Mouse (Mus musculus) CH12.LX (cell line): ENCODE data around the gene Oasl1. TPM values are rescaled to one million over a fixed set of nuclear protein-coding genes. Genes with fewer than 3 reads are reported as not detected.

Experiments
- DNase-seq: peaks from one replicate; pipeline ENCODE4 v3.0.0-alpha.2; 2013; ENCODE audit errors: extremely low read depth
- H3K27ac ChIP-seq: 2 replicates; pipeline ENCODE4 v1.5.1; 2012; ENCODE audit warnings: low read depth, mild to moderate bottlenecking, control low read depth, moderate library complexity; ENCODE audit not compliant: insufficient read depth
- H3K27me3 ChIP-seq: replicated peaks from 2 replicates; pipeline ENCODE3; 2012; ENCODE audit warnings: inconsistent platforms
- H3K36me3 ChIP-seq, 2 experiments: replicated peaks in 1 of 2; 2 replicates each; pipeline versions ENCODE3 to v1.6.1; 2012; ENCODE audit warnings: inconsistent platforms in 1 of 2, low read length in 1 of 2, mild to moderate bottlenecking in 1 of 2, mixed read lengths in 1 of 2, moderate library complexity in 1 of 2; ENCODE audit not compliant: control insufficient read depth in 1 of 2, insufficient read depth in 1 of 2
- H3K4me1 ChIP-seq, 2 experiments: 2 replicates each; pipeline ENCODE4 v1.6.1; 2012; ENCODE audit warnings: inconsistent platforms in 1 of 2, moderate library complexity in 1 of 2; ENCODE audit not compliant: insufficient read depth in 2 of 2, control insufficient read depth in 1 of 2
- H3K4me2 ChIP-seq: 2 replicates; pipeline ENCODE4 v1.6.1; 2012; ENCODE audit warnings: low read depth, mild to moderate bottlenecking, control low read depth; ENCODE audit not compliant: poor library complexity, insufficient read depth, severe bottlenecking
- H3K4me3 ChIP-seq, 3 experiments: fragments of 150-350 bp in 1 of 3; sonication (generic) in 1 of 3; replicated peaks in 1 of 3; 2 replicates each; pipeline versions ENCODE3 to v1.5.1; 2011 to 2012; ENCODE audit warnings: low read depth in 2 of 3, low read length in 2 of 3, mild to moderate bottlenecking in 2 of 3, moderate library complexity in 2 of 3, control low read depth in 1 of 3, improper control_type of control experiment in 1 of 3, inconsistent platforms in 1 of 3, mixed read lengths in 1 of 3; ENCODE audit not compliant: poor library complexity in 1 of 3
- H3K79me2 ChIP-seq: replicated peaks from 2 replicates; pipeline ENCODE4 v1.6.1; 2012; ENCODE audit warnings: mild to moderate bottlenecking, moderate library complexity; ENCODE audit not compliant: control insufficient read depth, poor library complexity, insufficient read depth, severe bottlenecking; ENCODE audit errors: extremely low read depth
- H3K9ac ChIP-seq: 2 replicates; pipeline ENCODE4 v1.6.1; 2012; ENCODE audit warnings: low read depth, mild to moderate bottlenecking, control low read depth, moderate library complexity; ENCODE audit not compliant: insufficient read depth
- H3K9me3 ChIP-seq: replicated peaks from 2 replicates; pipeline ENCODE3; 2012; ENCODE audit warnings: low read length, inconsistent platforms, mixed read lengths
- CTCF ChIP-seq, 2 experiments: IDR thresholded peaks in 1 of 2; conservative IDR thresholded peaks in 1 of 2; 2 replicates each; pipeline ENCODE4 v1.5.1; 2011 to 2012; ENCODE audit warnings: low read depth in 2 of 2, low read length in 2 of 2, improper control_type of control experiment in 1 of 2, inconsistent platforms in 1 of 2, mild to moderate bottlenecking in 1 of 2, moderate library complexity in 1 of 2
- E2F4 ChIP-seq: IDR thresholded peaks from 2 replicates; pipeline ENCODE4 v1.6.1; 2011; ENCODE audit warnings: low read depth, low read length, improper control_type of control experiment; ENCODE audit not compliant: insufficient replicate concordance
- ELF1 ChIP-seq: IDR thresholded peaks from 2 replicates; pipeline ENCODE4 v1.6.1; 2014; ENCODE audit warnings: low read depth, mild to moderate bottlenecking, inconsistent platforms, low read length, improper control_type of control experiment
- ETS1 ChIP-seq: conservative IDR thresholded peaks from 2 replicates; pipeline ENCODE4 v1.6.1; 2012; ENCODE audit warnings: low read depth, mild to moderate bottlenecking, inconsistent platforms, low read length, improper control_type of control experiment, moderate library complexity
- MAZ ChIP-seq: IDR thresholded peaks from 2 replicates; pipeline ENCODE4 v1.6.1; 2012; ENCODE audit warnings: low read depth, mild to moderate bottlenecking, inconsistent platforms, low read length, improper control_type of control experiment, moderate library complexity
- MEF2A ChIP-seq: IDR thresholded peaks from 2 replicates; pipeline ENCODE4 v1.6.1; 2014; ENCODE audit warnings: low read depth, mild to moderate bottlenecking, inconsistent platforms, low read length, improper control_type of control experiment, borderline replicate concordance
- MXI1 ChIP-seq: IDR thresholded peaks from 2 replicates; pipeline ENCODE4 v1.6.1; 2011; ENCODE audit warnings: mild to moderate bottlenecking, low read depth, low read length, improper control_type of control experiment
- MYC ChIP-seq: IDR thresholded peaks from 2 replicates; pipeline ENCODE4 v1.6.1; 2011; ENCODE audit warnings: low read depth, mild to moderate bottlenecking, improper control_type of control experiment, low read length
- POLR2A ChIP-seq: IDR thresholded peaks from 2 replicates; pipeline ENCODE4 v1.6.1; 2011; ENCODE audit warnings: low read depth, mild to moderate bottlenecking, improper control_type of control experiment, low read length
- RAD21 ChIP-seq: IDR thresholded peaks from 2 replicates; pipeline ENCODE4 v1.6.1; 2011; ENCODE audit warnings: low read depth, mild to moderate bottlenecking, low read length, improper control_type of control experiment, moderate library complexity
- RCOR1 ChIP-seq: conservative IDR thresholded peaks from 2 replicates; pipeline ENCODE4 v1.6.1; 2012; ENCODE audit warnings: low read depth, mild to moderate bottlenecking, inconsistent platforms, low read length, improper control_type of control experiment
- SMC3 ChIP-seq: IDR thresholded peaks from 2 replicates; pipeline ENCODE4 v1.6.1; 2011; ENCODE audit warnings: low read depth, low read length, improper control_type of control experiment
- TCF12 ChIP-seq: IDR thresholded peaks from 2 replicates; pipeline ENCODE4 v1.6.1; 2014; ENCODE audit warnings: low read depth, mild to moderate bottlenecking, inconsistent platforms, low read length, improper control_type of control experiment
- UBTF ChIP-seq: IDR thresholded peaks from 2 replicates; pipeline ENCODE4 v1.6.1; 2012; ENCODE audit warnings: low read depth, mild to moderate bottlenecking, inconsistent platforms, low read length, improper control_type of control experiment, moderate library complexity
- USF1 ChIP-seq: IDR thresholded peaks from 2 replicates; pipeline ENCODE4 v1.6.1; 2014; ENCODE audit warnings: low read depth, mild to moderate bottlenecking, inconsistent platforms, low read length, improper control_type of control experiment
- ZC3H11A ChIP-seq: IDR thresholded peaks from 2 replicates; pipeline ENCODE4 v1.6.1; 2012; ENCODE audit warnings: low read depth, mild to moderate bottlenecking, inconsistent platforms, low read length, improper control_type of control experiment
- ZKSCAN1 ChIP-seq: IDR thresholded peaks from 2 replicates; pipeline ENCODE4 v1.6.1; 2012; ENCODE audit warnings: low read depth, inconsistent platforms, low read length, improper control_type of control experiment, borderline replicate concordance
- ZMIZ1 ChIP-seq: IDR thresholded peaks from 2 replicates; pipeline ENCODE4 v1.6.1; 2012; ENCODE audit warnings: low read depth, mild to moderate bottlenecking, inconsistent platforms, low read length, improper control_type of control experiment
- dilution Hi-C: fragments of 300-500 bp; cut with MboI; formaldehyde crosslinking; loops from 2 replicates; pipeline ENCODE4 v1.14.3; 2020; ENCODE audit warnings: low sequenced_read_pairs; ENCODE audit not compliant: extremely low pct_unique_long_range_greater_than_20kb, extremely low pct_ligation_motif_present
- in situ Hi-C: fragments of 300-500 bp; cut with MboI; formaldehyde crosslinking; loops from 3 replicates; pipeline ENCODE4 v1.14.3; 2019; ENCODE audit warnings: low sequenced_read_pairs, low pct_ligation_motif_present, low pct_unique_long_range_greater_than_20kb, mixed read lengths
- polyA plus RNA-seq: library from polyadenylated mRNA; unstranded; fragments of >175 nt; gene quantifications from 2 replicates; pipeline ENCODE4 v1.2.1, GENCODE M21; 2012; ENCODE audit warnings: low read depth; ENCODE audit not compliant: insufficient read length
- total RNA-seq, 2 experiments: library from RNA; depleted of rRNA; stranded (reverse); fragments of 300-350 nt in 1 of 2; fragments of >200 nt in 1 of 2; gene quantifications; 2 replicates each; pipeline ENCODE4 v1.2.3; 2012 to 2014

Oasl1 gene
- total and polyA plus RNA-seq, 3 experiments, result 0.37 TPM; not detected in 2

DNA sequence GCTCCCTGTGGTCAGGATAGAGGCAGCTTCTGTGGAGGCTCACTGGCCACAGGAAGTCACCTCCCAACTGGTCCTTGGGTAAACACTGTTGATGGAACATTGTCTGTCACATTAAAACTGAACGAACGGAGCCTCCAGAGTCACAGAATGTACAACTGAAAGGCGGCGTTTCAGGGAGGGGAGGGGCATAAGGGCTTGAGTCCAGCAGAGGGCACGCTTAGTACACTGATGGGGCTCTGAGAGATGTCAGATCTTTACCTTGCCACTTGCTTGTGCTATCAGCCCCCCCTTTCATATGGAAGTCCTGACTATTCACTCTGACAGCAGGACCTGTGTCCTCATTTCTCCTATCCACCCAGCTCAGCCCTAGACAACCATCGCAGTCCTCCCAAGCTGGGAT, 47.2 kb upstream of the Oasl1 start:
- no peaks in the 10 kb centered on the region for H3K79me2 ChIP-seq
- H3K27ac ChIP-seq, result no peak overlapping the region
- dilution Hi-C loops, result no loop called here
- no peaks in the 10 kb centered on the region for H3K36me3 ChIP-seq
- H3K4me2 ChIP-seq, result peak overlapping the region; percentile 63
- H3K4me3 ChIP-seq, result no peak overlapping the region
- TF ChIP-seq USF1 (no peak), MAZ (0 out of 2 replicates have a peak, but pooled peaks have one; percentile 64), E2F4 (no peak), POLR2A (no peak), RCOR1 (no peak), RAD21 (peak; percentile 74), SMC3 (peak; percentile 72), MEF2A (no peak), ZC3H11A (no peak; the same call in 1 of the 2 replicates), UBTF (no peak), MYC (no peak), CTCF (conservative IDR thresholded peaks at IDR 0.05 in 1 of 2, IDR thresholded peaks at IDR 0.05 in 1 of 2; ENCODE audit: low read depth in 2 of 2, low read length in 2 of 2) (peak in 1 of 2 experiments; percentile 72; a peak in 2 of 4 replicates), ETS1 (no peak), ELF1 (no peak)
- no peaks in the 10 kb centered on the region for H3K9me3 ChIP-seq
- H3K4me1 ChIP-seq, result peaks cover 0 to 6% of the 10 kb centered on the region in 2 experiments; a peak in 1 of 4 replicates
- H3K27me3 ChIP-seq, result no peaks in the 10 kb centered on the region
- no peak for DNase-seq
- H3K9ac ChIP-seq, result no peak overlapping the region
- in situ Hi-C loops, result no loop called here

DNA sequence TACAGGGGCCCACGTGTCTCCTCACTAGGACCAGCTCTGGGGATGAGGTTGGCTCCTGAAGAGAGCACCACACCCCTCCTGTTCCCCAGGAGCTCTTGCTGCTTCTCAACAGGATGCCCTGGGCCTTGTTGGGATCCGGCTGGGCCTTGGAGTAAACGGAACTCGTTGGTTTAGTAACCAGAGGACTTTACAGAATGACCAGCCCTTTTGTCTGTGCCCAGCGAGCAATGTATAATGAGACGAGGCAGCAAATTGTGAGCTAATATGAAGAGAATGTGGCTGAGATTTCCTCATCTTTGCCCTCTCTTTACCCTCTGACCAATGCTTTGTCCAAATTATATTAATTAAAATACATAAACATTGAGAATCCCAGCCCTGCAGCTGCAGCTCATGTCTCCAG, 46.7 kb upstream of the Oasl1 start:
- H3K36me3 ChIP-seq, result no peaks in the 10 kb centered on the region
- H3K9ac ChIP-seq, result no peak overlapping the region
- in situ Hi-C loops, result no loop called here
- no peak overlapping the region for H3K4me3 ChIP-seq
- peaks cover 0 to 6% of the 10 kb centered on the region in 2 experiments; a peak in 1 of 4 replicates for H3K4me1 ChIP-seq
- no peak overlapping the region for H3K4me2 ChIP-seq
- DNase-seq, result no peak
- no peaks in the 10 kb centered on the region for H3K9me3 ChIP-seq
- no peaks in the 10 kb centered on the region for H3K79me2 ChIP-seq
- H3K27ac ChIP-seq, result no peak overlapping the region
- no peaks in the 10 kb centered on the region for H3K27me3 ChIP-seq
- TF ChIP-seq POLR2A (no peak), ZKSCAN1 (no peak), ETS1 (no peak), UBTF (no peak), ZC3H11A (no peak), MXI1 (no peak), ZMIZ1 (no peak), TCF12 (no peak)
- TF ChIP-seq, all 38 proteins: peak for 0
- dilution Hi-C loops, result no loop called here
